Mouse (Mus musculus) liver, adult 2 months (tissue): ENCODE results near the gene Slc23a4. TPM values are rescaled to one million over a fixed set of nuclear protein-coding genes. Genes with fewer than 3 reads are reported as not detected.

ENCODE experiments used
- DNase-seq: peaks from one replicate; pipeline ENCODE4 v3.0.0-alpha.2; 2011; ENCODE audit warnings: low read depth, low spot score; ENCODE audit errors: extremely low read depth
- H3K27ac ChIP-seq: fragments of 200-500 bp; replicated peaks from 2 replicates; pipeline ENCODE4 v1.5.1; 2012; ENCODE audit warnings: low read depth, mild to moderate bottlenecking, control low read depth, inconsistent platforms, low read length; ENCODE audit not compliant: insufficient read depth
- H3K27me3 ChIP-seq: fragments of 200-500 bp; 2 replicates; pipeline ENCODE4 v1.6.1; 2012; ENCODE audit warnings: mild to moderate bottlenecking, moderate library complexity, low read length, inconsistent platforms; ENCODE audit not compliant: control insufficient read depth, insufficient read depth
- H3K36me3 ChIP-seq: fragments of 200-500 bp; 2 replicates; pipeline ENCODE4 v1.6.1; 2012; ENCODE audit warnings: low read length, inconsistent platforms; ENCODE audit not compliant: control insufficient read depth, insufficient read depth
- H3K4me1 ChIP-seq: fragments of 200-500 bp; 2 replicates; pipeline ENCODE4 v1.6.1; 2011; ENCODE audit warnings: low read length; ENCODE audit not compliant: control insufficient read depth, insufficient read depth
- H3K4me3 ChIP-seq: fragments of 200-500 bp; 2 replicates; pipeline ENCODE4 v1.5.1; 2011; ENCODE audit warnings: low read depth, mild to moderate bottlenecking, control low read depth, low read length, moderate library complexity; ENCODE audit not compliant: insufficient read depth
- H3K79me2 ChIP-seq: fragments of 200-500 bp; 2 replicates; pipeline ENCODE4 v1.6.1; 2012; ENCODE audit warnings: inconsistent platforms, mild to moderate bottlenecking, low read length, moderate library complexity; ENCODE audit not compliant: control insufficient read depth, insufficient read depth
- H3K9ac ChIP-seq: fragments of 200-500 bp; 2 replicates; pipeline ENCODE4 v1.6.1; 2012; ENCODE audit warnings: low read depth, mild to moderate bottlenecking, control low read depth, inconsistent platforms, low read length
- CTCF ChIP-seq: fragments of 200-500 bp; IDR thresholded peaks from 2 replicates; pipeline ENCODE4 v1.5.1; 2011; ENCODE audit warnings: low read depth, low read length, control low read depth
- POLR2A ChIP-seq: fragments of 200-500 bp; IDR thresholded peaks from 2 replicates; pipeline ENCODE4 v1.6.1; 2011; ENCODE audit warnings: low read length, control low read depth; ENCODE audit not compliant: insufficient read depth; ENCODE audit errors: extremely low read depth
- WGBS: fragments of 180-500 bp; shearing (Covaris S2); methylation state at CpG from one replicate; pipeline ENCODE4 v1.1.7; 2018; 5-methylcytosine and 5-hydroxymethylcytosine counted together
- polyA plus RNA-seq: library from polyadenylated mRNA; depleted of rRNA; stranded (reverse); fragments of >200 nt; gene quantifications from 2 replicates; pipeline ENCODE4 v1.2.3, GENCODE M21; 2012
- total RNA-seq: library from RNA; depleted of rRNA; stranded (reverse); fragments of >200 nt; gene quantifications from 2 replicates; pipeline ENCODE4 v1.2.3, GENCODE M21; 2014

Gene Slc23a4
- total and polyA plus RNA-seq, 2 experiments = 0.22 TPM; not detected in 1

- H3K4me1 ChIP-seq = no peaks in the 10 kb centered on the region
Measured at GRCm38 (mm10) chr6:35027257-35027656, 39.1 kb upstream of the Slc23a4 start.

GRCm38 (mm10) chr6:35016624-35017023 is 28.4 kb upstream of the Slc23a4 start:
- Histone ChIP-seq H3K4me3 (no peak overlapping the region), H3K79me2 (no peaks in the 10 kb centered on the region), H3K36me3 (peaks cover 2% of the 10 kb centered on the region), H3K9ac (no peak overlapping the region), H3K27ac (no peak overlapping the region), H3K27me3 (no peaks in the 10 kb centered on the region), H3K4me1 (no peaks in the 10 kb centered on the region)
- no peak for DNase-seq
- no peak for TF ChIP-seq POLR2A
- no peak for TF ChIP-seq CTCF
- 91% methylated on average over 5 of the region's 5 CpGs for WGBS

More at GRCm38 (mm10) chr6:35027257-35027656, 39.1 kb upstream of the Slc23a4 start:
- TF ChIP-seq POLR2A (no peak), CTCF (no peak)
- no peak overlapping the region for H3K9ac ChIP-seq
- DNase-seq = no peak
- 86% methylated on average over 6 of the region's 6 CpGs for WGBS
- H3K4me3 ChIP-seq = no peak overlapping the region
- H3K27ac ChIP-seq = no peak overlapping the region
- H3K36me3 ChIP-seq = peaks cover 7% of the 10 kb centered on the region
- H3K27me3 ChIP-seq = no peaks in the 10 kb centered on the region
- H3K79me2 ChIP-seq = no peaks in the 10 kb centered on the region

- H3K4me1 ChIP-seq = no peaks in the 10 kb centered on the region
- no peak overlapping the region for H3K9ac ChIP-seq
- no peak overlapping the region for H3K4me3 ChIP-seq
- H3K79me2 ChIP-seq = no peaks in the 10 kb centered on the region
- H3K36me3 ChIP-seq = no peaks in the 10 kb centered on the region
- H3K27ac ChIP-seq = no peak overlapping the region
- WGBS = 94% methylated on average over 1 of the region's 1 CpGs
- no peak for TF ChIP-seq POLR2A
- no peak for TF ChIP-seq CTCF
- no peaks in the 10 kb centered on the region for H3K27me3 ChIP-seq
- no peak for DNase-seq
Measured at GRCm38 (mm10) chr6:35011953-35012352, 23.7 kb upstream of the Slc23a4 start.

GRCm38 (mm10) chr6:35010705-35011104 is 22.5 kb upstream of the Slc23a4 start:
- Histone ChIP-seq H3K27me3 (no peaks in the 10 kb centered on the region), H3K79me2 (no peaks in the 10 kb centered on the region), H3K4me3 (no peak overlapping the region), H3K4me1 (no peaks in the 10 kb centered on the region), H3K36me3 (no peaks in the 10 kb centered on the region), H3K9ac (no peak overlapping the region), H3K27ac (no peak overlapping the region)
- TF ChIP-seq CTCF (no peak), POLR2A (no peak)
- 98% methylated on average over 5 of the region's 5 CpGs for WGBS
- DNase-seq = no peak

GRCm38 (mm10) chr6:35002261-35002669 is 14.1 kb upstream of the Slc23a4 start:
- no peaks in the 10 kb centered on the region for H3K79me2 ChIP-seq
- H3K9ac ChIP-seq = no peak overlapping the region
- no peak overlapping the region for H3K27ac ChIP-seq
- no peaks in the 10 kb centered on the region for H3K4me1 ChIP-seq
- no peak for TF ChIP-seq CTCF
- TF ChIP-seq POLR2A = no peak
- no peaks in the 10 kb centered on the region for H3K27me3 ChIP-seq
- 79% methylated on average over 18 of the region's 18 CpGs for WGBS
- DNase-seq = no peak
- no peaks in the 10 kb centered on the region for H3K36me3 ChIP-seq
- H3K4me3 ChIP-seq = no peak overlapping the region

GRCm38 (mm10) chr6:34999101-34999500 is 10.9 kb upstream of the Slc23a4 start:
- WGBS = 39% methylated on average over 4 of the region's 4 CpGs
- Histone ChIP-seq H3K27me3 (no peaks in the 10 kb centered on the region), H3K36me3 (no peaks in the 10 kb centered on the region), H3K9ac (no peak overlapping the region), H3K4me3 (no peak overlapping the region), H3K79me2 (no peaks in the 10 kb centered on the region), H3K27ac (no peak overlapping the region), H3K4me1 (peaks cover 5% of the 10 kb centered on the region; the same call in 1 of the 2 replicates)
- DNase-seq = peak; percentile 16
- TF ChIP-seq POLR2A (no peak), CTCF (no peak)
